Mouse (Mus musculus) heart, embryonic 10.5 days (tissue): ENCODE measurements around the gene Adgrg6. TPM values are rescaled to one million over a fixed set of nuclear protein-coding genes. Genes with fewer than 3 reads are reported as not detected.
A peak's percentile ranks its signal among the peaks of the same experiment; 100 is the strongest.

Experiments used
- DNase-seq: peaks from one replicate; pipeline ENCODE4 v3.0.0-alpha.2; 2017; ENCODE audit warnings: low spot score
- H3K27ac ChIP-seq: fragments of 300-500 bp; sonication (generic); 2 replicates; pipeline ENCODE4 v1.5.1; 2016; ENCODE audit warnings: mild to moderate bottlenecking
- H3K27me3 ChIP-seq: fragments of 300-500 bp; sonication (generic); 2 replicates; pipeline ENCODE4 v1.6.1; 2016; ENCODE audit warnings: mild to moderate bottlenecking; ENCODE audit not compliant: poor library complexity, insufficient read depth, severe bottlenecking
- H3K36me3 ChIP-seq: fragments of 300-500 bp; sonication (generic); 2 replicates; pipeline ENCODE4 v1.6.1; 2016; ENCODE audit warnings: mild to moderate bottlenecking, moderate library complexity
- H3K4me1 ChIP-seq: fragments of 300-500 bp; sonication (generic); 2 replicates; pipeline ENCODE4 v1.6.1; 2016; ENCODE audit warnings: mild to moderate bottlenecking
- H3K4me3 ChIP-seq: fragments of 300-500 bp; sonication (generic); 2 replicates; pipeline ENCODE4 v1.5.1; 2016; ENCODE audit warnings: mild to moderate bottlenecking, moderate library complexity
- H3K9me3 ChIP-seq: fragments of 300-500 bp; sonication (generic); 2 replicates; pipeline ENCODE4 v1.6.1; 2016; ENCODE audit warnings: mild to moderate bottlenecking, moderate library complexity
- WGBS: fragments of 180-500 bp; shearing (Covaris S2); methylation state at CpG from one replicate; pipeline ENCODE4 v1.1.7; 2016; 5-methylcytosine and 5-hydroxymethylcytosine counted together
- polyA plus RNA-seq: library from polyadenylated mRNA; unstranded; fragments of >200 nt; fragmentation: Nextera tagmentation; extraction: Ambion mirVana; gene quantifications from 2 replicates; pipeline ENCODE4 v1.2.1, GENCODE M21; 2016

Gene Adgrg6
- 11.1 and 29.0 TPM in 2 replicates for polyA plus RNA-seq

DNA sequence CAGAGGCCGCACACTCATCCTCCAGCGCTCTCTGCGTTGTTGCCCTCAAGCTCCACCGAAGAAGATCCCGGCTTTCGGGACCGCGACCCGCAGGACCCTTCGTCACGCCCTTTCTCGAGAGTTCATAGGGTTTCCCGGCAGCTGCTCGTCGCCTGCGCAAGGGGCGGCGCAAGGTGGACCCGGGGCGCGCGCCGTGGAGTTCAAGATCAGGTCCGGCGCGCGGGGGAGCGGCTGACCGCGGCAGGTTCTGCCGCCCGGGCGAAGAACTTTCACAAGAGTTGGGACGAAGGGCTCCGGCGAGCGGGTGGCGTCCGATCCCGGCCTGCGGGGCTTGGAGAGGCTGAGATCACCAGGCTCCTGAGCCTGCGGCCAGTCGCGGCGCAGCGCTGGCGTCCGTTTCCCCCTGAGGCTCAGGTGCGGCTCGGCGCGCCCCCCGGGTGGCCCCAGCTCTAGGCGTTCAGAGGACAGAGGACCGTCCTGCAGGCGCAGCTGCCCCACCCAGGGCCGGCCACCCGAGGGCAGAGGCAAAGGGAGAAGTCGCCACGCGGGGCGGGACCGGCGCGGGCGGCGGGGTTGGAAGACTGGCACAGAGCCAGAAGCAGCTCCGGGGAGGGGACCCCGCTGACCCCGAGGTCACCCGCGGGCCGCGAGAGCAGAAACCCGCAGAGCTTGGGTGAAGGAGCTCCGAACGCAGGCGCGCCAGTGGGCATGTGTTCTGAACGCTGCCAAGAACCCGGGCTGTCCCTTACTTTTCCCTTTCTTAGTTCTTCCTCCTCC is at the start of gene Adgrg6:
TSS of gene Adgrg6 (minus strand) at position 719 of the 777 bp plus-strand sequence.
- WGBS = under 1% methylated on average over 81 of the region's 81 CpGs

DNA sequence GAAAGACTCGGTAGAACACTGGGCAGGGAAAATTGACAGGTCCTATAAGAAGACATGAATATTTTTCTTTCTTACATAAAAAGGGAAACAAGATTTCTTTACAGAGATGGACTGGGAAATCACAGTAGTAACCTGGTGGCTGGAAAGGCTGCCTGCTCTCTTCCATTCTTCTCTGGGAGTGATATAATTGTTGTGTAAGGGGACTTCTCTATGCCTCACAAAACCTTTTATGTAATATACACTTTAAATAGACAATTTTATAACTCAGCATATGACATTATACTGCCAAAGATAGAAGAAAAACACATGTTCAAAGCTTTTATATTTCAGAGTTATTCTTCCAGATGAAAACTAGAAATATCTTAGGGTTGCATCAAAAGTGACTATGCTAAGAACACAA is 46.8 kb upstream of the Adgrg6 start:
- Histone ChIP-seq H3K27me3 (no peaks in the 10 kb centered on the region), H3K9me3 (no peaks in the 10 kb centered on the region), H3K4me1 (no peaks in the 10 kb centered on the region; the same call in 1 of the 2 replicates), H3K27ac (no peak overlapping the region), H3K4me3 (no peak overlapping the region), H3K36me3 (no peaks in the 10 kb centered on the region)
- 86% methylated on average over 1 of the region's 1 CpGs for WGBS
- no peak for DNase-seq

More for the DNA sequence above, at the start of gene Adgrg6:
- Histone ChIP-seq H3K4me3 (peak within 1 kb of the TSS; percentile 89), H3K9me3 (no peaks in the 10 kb centered on the region), H3K27ac (peak within 1 kb of the TSS; percentile 88), H3K27me3 (peaks cover 31% of the 10 kb centered on the region), H3K36me3 (no peaks in the 10 kb centered on the region), H3K4me1 (no peaks in the 10 kb centered on the region)
- DNase-seq = peak; percentile 81

DNA sequence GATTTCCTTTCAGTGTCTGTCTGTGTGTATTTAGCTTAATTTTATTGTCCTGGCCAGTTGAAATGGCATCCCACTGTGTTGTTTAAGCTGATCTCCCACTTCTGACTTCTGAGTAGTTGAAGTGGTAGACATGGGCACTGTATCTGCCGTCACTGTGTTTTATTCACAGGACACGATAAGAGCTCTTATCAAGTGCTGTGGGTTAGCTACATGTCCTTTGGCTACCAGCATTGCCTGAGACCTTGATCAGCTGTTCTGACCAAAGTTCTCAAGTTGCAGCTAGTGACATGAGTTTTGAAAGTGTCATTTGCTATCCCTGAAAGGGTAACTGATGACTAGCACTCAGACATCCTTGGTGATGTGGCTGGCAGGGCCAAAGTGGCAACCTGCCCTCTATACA is 45.4 kb upstream of the Adgrg6 start:
- Histone ChIP-seq H3K36me3 (no peaks in the 10 kb centered on the region), H3K9me3 (no peaks in the 10 kb centered on the region), H3K27me3 (no peaks in the 10 kb centered on the region), H3K4me1 (no peaks in the 10 kb centered on the region), H3K27ac (no peak overlapping the region), H3K4me3 (no peak overlapping the region)
- DNase-seq = no peak
- 52% methylated on average over 2 of the region's 2 CpGs for WGBS

DNA sequence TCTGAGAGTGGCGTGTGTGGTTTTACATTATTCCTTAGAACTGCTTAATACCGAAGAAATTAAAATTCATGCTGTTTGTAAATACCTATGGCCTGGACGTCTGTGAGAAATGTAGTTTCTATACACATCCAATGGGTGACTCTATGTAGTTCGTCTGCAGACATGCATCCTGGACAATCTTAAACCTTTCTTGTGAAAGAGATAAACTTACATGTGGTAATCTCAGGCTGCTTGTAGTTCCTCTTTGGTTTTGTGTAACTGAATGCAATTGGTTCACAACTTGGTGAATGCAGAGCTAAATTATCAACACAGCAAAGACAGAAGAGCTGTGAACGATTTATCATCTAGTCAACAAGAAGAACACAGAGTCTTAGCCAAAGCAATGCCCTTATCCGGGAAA is 44.2 kb upstream of the Adgrg6 start:
- Histone ChIP-seq H3K4me1 (no peaks in the 10 kb centered on the region), H3K36me3 (no peaks in the 10 kb centered on the region), H3K27ac (no peak overlapping the region), H3K4me3 (no peak overlapping the region), H3K27me3 (no peaks in the 10 kb centered on the region), H3K9me3 (no peaks in the 10 kb centered on the region)
- whole genome bisulfite sequencing = 87% methylated on average over 6 of the region's 6 CpGs
- DNase-seq = no peak

DNA sequence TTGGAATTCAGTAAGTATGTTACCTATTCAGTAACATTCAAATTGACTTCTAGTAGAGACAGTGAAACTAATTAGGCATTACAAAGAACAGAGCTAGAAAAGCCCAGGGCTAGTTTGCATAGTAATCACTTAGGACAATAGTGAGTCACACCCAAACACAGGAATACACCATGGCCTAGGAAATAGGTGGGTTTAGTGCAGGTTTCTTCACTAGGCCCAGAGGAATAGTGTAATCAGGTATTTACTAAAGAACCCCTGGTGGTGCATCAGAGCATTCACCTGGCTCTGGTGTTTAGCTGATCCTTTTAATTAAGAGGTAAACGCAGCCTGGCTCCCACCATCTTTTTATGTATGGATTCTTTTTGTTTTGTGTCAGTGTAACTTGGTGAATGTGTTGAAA is 38.0 kb upstream of the Adgrg6 start:
- Histone ChIP-seq H3K9me3 (no peaks in the 10 kb centered on the region), H3K27me3 (no peaks in the 10 kb centered on the region), H3K4me3 (no peak overlapping the region), H3K36me3 (no peaks in the 10 kb centered on the region), H3K4me1 (no peaks in the 10 kb centered on the region), H3K27ac (no peak overlapping the region)
- WGBS = 82% methylated on average over 1 of the region's 1 CpGs
- no peak for DNase-seq

DNA sequence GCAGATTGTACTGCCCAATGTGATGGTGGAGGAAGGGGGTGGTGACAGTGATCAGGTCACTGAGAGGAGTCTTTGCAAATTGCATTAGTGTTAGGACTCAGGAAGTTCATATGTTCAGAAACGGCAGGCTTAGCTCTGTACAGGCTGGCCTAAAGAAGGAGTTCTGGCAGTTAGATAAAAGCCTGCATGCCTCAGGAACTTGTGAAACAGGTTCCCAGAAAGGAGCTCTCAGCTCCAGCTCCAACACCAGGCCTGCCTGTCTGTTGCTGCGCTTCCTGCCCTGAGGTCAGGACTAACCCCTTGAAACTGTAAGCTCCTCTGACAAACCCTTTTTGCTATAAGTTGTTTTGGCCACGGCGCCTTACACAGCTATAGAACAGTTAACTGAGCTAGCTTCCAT is 28.8 kb upstream of the Adgrg6 start:
- H3K4me1 ChIP-seq = no peaks in the 10 kb centered on the region
- no peaks in the 10 kb centered on the region for H3K27me3 ChIP-seq
- no peaks in the 10 kb centered on the region for H3K36me3 ChIP-seq
- H3K27ac ChIP-seq = no peak overlapping the region
- no peak overlapping the region for H3K4me3 ChIP-seq
- no peaks in the 10 kb centered on the region for H3K9me3 ChIP-seq
- 70% methylated on average over 4 of the region's 4 CpGs for WGBS
- no peak for DNase-seq

DNA sequence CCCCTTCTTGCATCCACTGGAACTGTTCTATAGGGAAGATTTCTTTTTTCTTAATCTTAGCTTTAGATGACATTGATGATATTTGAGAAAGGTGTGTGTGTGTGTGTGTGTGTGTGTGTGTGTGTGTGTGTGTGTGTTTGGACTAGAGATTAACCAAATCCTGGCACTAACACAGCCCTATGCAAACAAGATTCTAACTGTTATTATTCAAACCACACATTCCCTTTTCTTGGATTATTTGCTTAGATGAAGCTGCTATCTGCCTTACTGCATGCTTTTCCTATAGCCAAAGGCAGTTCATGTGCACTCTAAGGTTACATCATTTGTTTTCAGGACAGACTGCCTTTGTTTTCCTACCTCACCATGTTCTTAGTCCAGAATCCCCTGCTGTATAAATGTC is 25.7 kb upstream of the Adgrg6 start:
- no peaks in the 10 kb centered on the region for H3K36me3 ChIP-seq
- no peak for DNase-seq
- H3K9me3 ChIP-seq = no peaks in the 10 kb centered on the region
- H3K27me3 ChIP-seq = no peaks in the 10 kb centered on the region
- no peak overlapping the region for H3K4me3 ChIP-seq
- no peaks in the 10 kb centered on the region for H3K4me1 ChIP-seq
- no peak overlapping the region for H3K27ac ChIP-seq

DNA sequence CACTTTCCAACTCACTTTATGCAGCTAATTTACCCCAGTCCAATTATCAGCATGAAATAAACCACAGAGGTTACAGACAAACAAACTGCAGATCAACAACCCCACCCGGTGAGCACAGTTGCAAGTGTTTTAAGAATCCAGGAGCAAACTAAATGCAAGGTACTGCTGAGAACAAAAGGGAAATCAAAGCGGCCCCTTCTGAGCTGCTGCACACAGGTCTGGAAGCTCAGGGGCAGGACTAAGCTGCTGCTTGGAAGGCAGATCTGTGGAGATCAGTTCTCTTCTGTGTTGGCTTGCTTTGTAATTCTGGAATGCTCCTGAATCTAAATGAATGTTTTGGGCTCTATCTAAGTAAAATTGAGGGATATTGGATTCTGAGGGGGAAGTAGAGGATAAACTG is 25.2 kb upstream of the Adgrg6 start:
- no peak for DNase-seq
- 8% methylated on average over 2 of the region's 2 CpGs for WGBS
- no peaks in the 10 kb centered on the region for H3K36me3 ChIP-seq

DNA sequence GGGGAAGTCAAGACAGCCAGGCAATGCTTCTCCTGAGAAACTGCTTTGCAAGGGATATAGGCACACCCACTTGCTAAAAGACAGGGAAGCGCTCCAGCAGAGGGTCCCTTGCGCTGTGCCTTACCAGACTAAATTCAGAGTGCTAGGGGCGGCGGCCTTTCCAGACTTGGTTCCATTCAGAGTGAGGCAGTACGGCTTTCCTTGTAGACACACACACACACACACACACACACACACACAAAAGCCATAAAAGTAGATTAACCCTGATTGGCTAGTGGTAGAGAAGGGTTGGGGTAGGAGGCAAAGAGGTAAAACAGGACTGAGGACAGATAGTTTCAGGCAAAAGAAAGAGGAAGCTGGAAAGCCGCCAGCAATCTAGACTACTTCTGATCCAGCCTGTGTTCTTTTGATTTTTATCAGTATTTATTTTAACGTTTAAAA is 672 bp upstream of the Adgrg6 start:
- Histone ChIP-seq H3K27ac (no peak overlapping the region), H3K36me3 (no peaks in the 10 kb centered on the region), H3K4me1 (no peaks in the 10 kb centered on the region), H3K9me3 (no peaks in the 10 kb centered on the region), H3K4me3 (peak overlapping the region; percentile 89; the same call in 1 of the 2 replicates), H3K27me3 (peaks cover 31% of the 10 kb centered on the region)
- DNase-seq = no peak
- WGBS = 36% methylated on average over 7 of the region's 7 CpGs

More for the DNA sequence above, 25.2 kb upstream of the Adgrg6 start:
- Histone ChIP-seq H3K4me1 (no peaks in the 10 kb centered on the region), H3K27me3 (no peaks in the 10 kb centered on the region), H3K9me3 (no peaks in the 10 kb centered on the region), H3K27ac (no peak overlapping the region), H3K4me3 (no peak overlapping the region)

DNA sequence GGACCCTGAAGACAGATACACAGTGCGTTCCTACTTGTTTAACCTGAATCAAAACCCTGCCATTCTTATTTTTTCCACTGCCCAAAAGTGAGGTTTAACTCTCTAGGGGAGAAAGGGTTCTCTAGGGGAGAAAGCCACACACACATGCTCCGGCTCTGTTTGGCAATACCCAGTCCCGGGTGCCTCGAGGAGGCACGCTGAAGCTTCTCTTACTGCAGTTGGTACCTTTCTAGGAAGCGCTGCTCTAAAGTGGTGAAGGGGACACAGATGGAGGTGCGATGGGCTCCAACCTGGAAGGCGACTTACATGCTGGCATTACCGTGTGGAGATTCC is 885 bp downstream of the Adgrg6 start:
- peak overlapping the region; percentile 88; the same call in 1 of the 2 replicates for H3K27ac ChIP-seq
- peaks cover 31% of the 10 kb centered on the region for H3K27me3 ChIP-seq
- DNase-seq = no peak

DNA sequence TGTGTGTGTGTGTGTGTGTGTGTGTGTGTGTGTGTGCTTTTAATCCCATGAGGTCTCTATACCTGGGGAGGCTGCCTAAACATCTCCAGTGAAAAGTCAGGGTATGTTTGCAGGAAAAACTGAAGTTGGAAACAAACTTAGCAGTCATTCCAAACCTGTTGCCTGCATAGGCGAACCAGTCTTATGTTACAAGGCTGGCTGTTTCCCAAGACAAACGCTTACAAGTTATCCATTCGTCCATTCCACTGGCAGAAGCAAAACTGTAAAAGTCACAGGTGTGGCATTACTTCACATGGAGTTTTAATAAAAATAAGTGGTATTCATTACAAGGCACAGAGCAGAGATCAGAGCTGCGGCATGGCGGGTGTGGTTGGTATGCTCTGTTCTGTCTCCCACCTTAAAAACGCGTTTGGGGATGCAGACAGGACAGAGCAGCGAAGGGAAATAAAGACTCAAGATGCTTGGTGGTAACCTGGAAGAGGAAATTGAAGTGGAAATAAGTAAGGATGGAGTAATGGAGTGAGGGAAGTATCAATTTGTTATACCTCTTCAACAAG is 1.9 kb downstream of the Adgrg6 start:
- Histone ChIP-seq H3K27ac (no peak overlapping the region; the same call in 1 of the 2 replicates), H3K36me3 (no peaks in the 10 kb centered on the region), H3K9me3 (no peaks in the 10 kb centered on the region), H3K4me3 (peak overlapping the region; percentile 89), H3K4me1 (no peaks in the 10 kb centered on the region), H3K27me3 (peaks cover 31% of the 10 kb centered on the region)
- WGBS = 59% methylated on average over 8 of the region's 8 CpGs
- DNase-seq = no peak

More for the DNA sequence above, 885 bp downstream of the Adgrg6 start:
- H3K9me3 ChIP-seq = no peaks in the 10 kb centered on the region
- no peaks in the 10 kb centered on the region for H3K4me1 ChIP-seq
- H3K36me3 ChIP-seq = no peaks in the 10 kb centered on the region
- 9% methylated on average over 9 of the region's 9 CpGs for WGBS
- peak overlapping the region; percentile 89 for H3K4me3 ChIP-seq

DNA sequence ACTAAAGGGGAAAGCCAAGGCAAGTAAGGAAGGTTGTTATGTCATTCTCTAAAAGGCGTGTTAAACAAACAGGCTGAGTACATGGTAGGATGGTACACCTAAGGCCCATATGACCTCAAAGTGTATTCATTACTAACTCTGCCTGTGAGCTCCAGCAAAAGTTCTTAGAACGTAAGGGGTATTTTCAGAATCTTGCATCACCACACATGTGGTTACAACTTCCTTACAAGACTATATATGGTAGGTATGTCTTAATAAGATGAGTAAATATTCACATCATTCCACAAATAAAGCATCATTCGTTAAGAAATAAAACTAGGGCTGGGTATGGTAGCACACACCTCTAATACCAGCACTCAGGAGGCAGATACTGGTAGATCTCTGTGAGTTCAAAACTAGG is 8.4 kb downstream of the Adgrg6 start:
- H3K4me1 ChIP-seq = no peaks in the 10 kb centered on the region
- 85% methylated on average over 3 of the region's 3 CpGs for WGBS
- no peaks in the 10 kb centered on the region for H3K9me3 ChIP-seq
- H3K27me3 ChIP-seq = no peaks in the 10 kb centered on the region
- no peak overlapping the region for H3K4me3 ChIP-seq
- H3K27ac ChIP-seq = no peak overlapping the region
- no peaks in the 10 kb centered on the region for H3K36me3 ChIP-seq
- DNase-seq = no peak

DNA sequence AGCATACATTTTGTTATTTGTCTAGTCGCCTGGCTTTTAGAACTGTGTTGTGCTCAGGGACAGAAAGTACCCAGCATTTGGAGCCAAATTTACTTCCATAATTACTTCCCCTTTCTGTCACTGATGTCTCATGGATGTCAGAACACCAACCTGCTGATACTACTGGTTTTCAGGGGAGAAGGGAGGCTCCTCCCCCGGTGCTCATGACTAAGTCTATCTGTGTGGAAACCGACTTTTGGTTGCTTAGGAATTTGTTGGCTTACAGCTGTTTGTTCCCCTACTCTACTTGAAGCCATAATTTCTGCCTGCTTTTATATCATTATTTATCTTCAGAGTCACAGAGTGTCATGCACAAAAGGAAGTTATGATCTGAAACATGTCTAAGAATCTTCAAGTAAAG is 14.4 kb downstream of the Adgrg6 start:
- no peak for DNase-seq
- no peaks in the 10 kb centered on the region for H3K27me3 ChIP-seq
- H3K9me3 ChIP-seq = no peaks in the 10 kb centered on the region
- no peaks in the 10 kb centered on the region for H3K36me3 ChIP-seq
- H3K27ac ChIP-seq = no peak overlapping the region
- no peaks in the 10 kb centered on the region for H3K4me1 ChIP-seq
- no peak overlapping the region for H3K4me3 ChIP-seq
- 81% methylated on average over 3 of the region's 3 CpGs for WGBS
